25 mouse cellular contexts compared by ENCODE assay signal in genomic region chr16:92982934-92983333, GRCm38 (mm10).
"Had no signal": no experiment of that assay in that cellular context is flagged by ENCODE, and none has a peak within 500 bp of the region (broad histone marks: within the 10 kb centered on the region; RNA-seq: fewer than 3 reads in every experiment).

No protein-coding gene starts in this region.

- DNase-seq: gastrocnemius, postnatal 10 days; gastrocnemius, postnatal 25 days; heart, adult 2 months; heart, postnatal 14 days; heart, postnatal 4 days; kidney, adult 18-20 months; kidney, adult 8-10 months; kidney, postnatal 10 days; kidney, postnatal 25 days; kidney, postnatal 4 days; liver; liver, embryonic 13.5 days had no signal

- H3K27me3 ChIP-seq: heart, embryonic 15.5 days; hindbrain, embryonic 12.5 days; intestine, embryonic 15.5 days; liver, embryonic 13.5 days; liver, embryonic 15.5 days had no signal

- H3K36me3 ChIP-seq: heart, embryonic 13.5 days; heart, embryonic 15.5 days; hindbrain, embryonic 10.5 days; hindbrain, embryonic 12.5 days; intestine, embryonic 15.5 days; limb, embryonic 10.5 days; limb, embryonic 12.5 days; liver, embryonic 13.5 days; liver, embryonic 15.5 days had no signal

- H3K4me2 ChIP-seq: heart, embryonic 11.5 days; heart, embryonic 13.5 days; heart, embryonic 15.5 days; hindbrain, embryonic 12.5 days; hindbrain, embryonic 14.5 days; intestine, embryonic 15.5 days; limb, embryonic 12.5 days; liver, embryonic 11.5 days; liver, embryonic 13.5 days; liver, embryonic 15.5 days had no signal

- H3K4me3 ChIP-seq: heart, adult 2 months; heart, embryonic 13.5 days; heart, embryonic 15.5 days; hindbrain, embryonic 10.5 days; hindbrain, embryonic 12.5 days; intestine, embryonic 15.5 days; layer of hippocampus, adult 2 months; left cerebral cortex, adult 2 months; limb, embryonic 10.5 days; limb, embryonic 12.5 days; liver, embryonic 13.5 days; liver, embryonic 15.5 days had no signal
